20 mouse cellular contexts compared by ENCODE assay signal in genomic region chr13:46023187-46023586, GRCm38 (mm10). TPM values are rescaled to one million over a fixed set of nuclear protein-coding genes. Genes with fewer than 3 reads are reported as not detected.
A peak's percentile ranks its signal among the peaks of the same experiment; 100 is the strongest.
DNase-seq lines count a peak whose midpoint lies in the region; ATAC-seq and TF ChIP-seq lines count a peak whose summit lies in the region.
"Had no signal": no experiment of that assay in that cellular context is flagged by ENCODE, and none has a peak within 500 bp of the region (broad histone marks: within the 10 kb centered on the region; RNA-seq: fewer than 3 reads in every experiment).

No protein-coding gene starts in this region.

- peak in 1 of 2 experiments; percentile 37; a peak in 1 of 4 replicates for TF ChIP-seq EP300 in MEL (IDR thresholded peaks at IDR 0.05; ENCODE audit: low read depth in 1 of 2, low read length in 2 of 2)

- 0 out of 2 replicates have a peak, but pooled peaks have one; percentile 26 for ATAC-seq in forebrain, embryonic 14.5 days
- ATAC-seq in forebrain, embryonic 11.5 days (replicated peaks; ENCODE audit: low FRiP score): no peak
- no peak for ATAC-seq in liver, embryonic 11.5 days (replicated peaks; ENCODE audit: low FRiP score)
- no peak for ATAC-seq in granulocyte monocyte progenitor cell, adult 5-6 weeks (replicated peaks; ENCODE audit: poor library complexity, severe bottlenecking)
- ATAC-seq: activated CD4-positive, CD25-positive, alpha-beta regulatory T cell, adult 4 months had no signal

- 24% methylated on average over 5 of the region's 5 CpGs for WGBS in forebrain, embryonic 14.5 days
- WGBS in forebrain, embryonic 11.5 days: 51% methylated on average over 5 of the region's 5 CpGs
- 33% methylated on average over 5 of the region's 5 CpGs for WGBS in liver, adult 2 months
- WGBS in liver, embryonic 11.5 days: 41% methylated on average over 5 of the region's 5 CpGs

- no peaks in the 10 kb centered on the region for H3K36me3 ChIP-seq in forebrain, embryonic 14.5 days (ENCODE audit: control insufficient read depth, insufficient read depth, low read length)
- no peaks in the 10 kb centered on the region for H3K36me3 ChIP-seq in forebrain, embryonic 11.5 days (ENCODE audit: control insufficient read depth, insufficient read depth, low read length)
- no peaks in the 10 kb centered on the region for H3K36me3 ChIP-seq in liver, adult 2 months (ENCODE audit: control insufficient read depth, insufficient read depth, low read length)
- no peaks in the 10 kb centered on the region for H3K36me3 ChIP-seq in liver, embryonic 11.5 days (ENCODE audit: control insufficient read depth, insufficient read depth, low read length)
- H3K36me3 ChIP-seq in MEL (ENCODE audit: control insufficient read depth in 1 of 2, insufficient read depth in 2 of 2, low read length in 2 of 2): peaks cover 0 to 13% of the 10 kb centered on the region in 2 experiments; a peak in 2 of 4 replicates
- H3K36me3 ChIP-seq: embryonic facial prominence, embryonic 12.5 days; heart, embryonic 12.5 days; midbrain, embryonic 12.5 days had no signal

- TF ChIP-seq RAD21 in MEL (IDR thresholded peaks at IDR 0.05; ENCODE audit: low read depth, low read length): no peak

- peaks cover 17% of the 10 kb centered on the region for H3K4me1 ChIP-seq in forebrain, embryonic 14.5 days (ENCODE audit: control insufficient read depth, insufficient read depth, low read length)
- H3K4me1 ChIP-seq in forebrain, embryonic 11.5 days (replicated peaks; ENCODE audit: control insufficient read depth, insufficient read depth, low read length): 0 out of 2 replicates have a peak, but pooled peaks cover 3% of the 10 kb centered on the region
- H3K4me1 ChIP-seq in liver, adult 2 months (ENCODE audit: control insufficient read depth, insufficient read depth, low read length): peaks cover 23% of the 10 kb centered on the region
- H3K4me1 ChIP-seq in liver, embryonic 11.5 days (replicated peaks; ENCODE audit: control insufficient read depth, insufficient read depth, low read length): peaks cover 6% of the 10 kb centered on the region; the same call in 1 of the 2 replicates
- H3K4me1 ChIP-seq in MEL (ENCODE audit: control insufficient read depth in 1 of 2, insufficient read depth in 2 of 2, low read length in 2 of 2): peaks cover 5 to 32% of the 10 kb centered on the region in 2 experiments; a peak in 3 of 4 replicates

- no peak for DNase-seq in forebrain, embryonic 14.5 days (ENCODE audit: low spot score)
- DNase-seq in forebrain, embryonic 11.5 days (ENCODE audit: low spot score): no peak
- DNase-seq in liver, adult 2 months (ENCODE audit: extremely low read depth, low read depth, low spot score): peak; percentile 28
- no peak for DNase-seq in liver, embryonic 11.5 days (ENCODE audit: low spot score)
- peak; percentile 81 for DNase-seq in MEL (ENCODE audit: low read depth, low spot score)
- peak; percentile 65 for DNase-seq in brain, embryonic 14.5 days (ENCODE audit: low read depth)
- DNase-seq in left cerebral cortex, adult 18-20 months (ENCODE audit: low spot score in 2 of 2): no peak
- DNase-seq: cerebellum, postnatal 25 days; gastrocnemius, postnatal 14 days; heart, postnatal 4 days; layer of hippocampus, adult 9-11 months; right cerebral cortex, postnatal 14 days; thymus, postnatal 25 days had no signal

- H3K4me2 ChIP-seq in forebrain, embryonic 14.5 days (ENCODE audit: low read length): no peak overlapping the region
- no peak overlapping the region for H3K4me2 ChIP-seq in forebrain, embryonic 11.5 days (ENCODE audit: low read depth, low read length, severe bottlenecking)
- no peak overlapping the region for H3K4me2 ChIP-seq in liver, embryonic 11.5 days
- H3K4me2 ChIP-seq: embryonic facial prominence, embryonic 12.5 days; heart, embryonic 12.5 days; midbrain, embryonic 12.5 days had no signal

- H3K79me2 ChIP-seq in liver, adult 2 months (ENCODE audit: control insufficient read depth, insufficient read depth, low read length): no peaks in the 10 kb centered on the region
- no peaks in the 10 kb centered on the region for H3K79me2 ChIP-seq in MEL (ENCODE audit: control insufficient read depth, insufficient read depth, low read length, poor library complexity)

- 0 out of 2 replicates have a peak overlapping the region, but pooled peaks have one; percentile 21 for H3K27ac ChIP-seq in forebrain, embryonic 14.5 days (ENCODE audit: low read depth, low read length)
- no peak overlapping the region for H3K27ac ChIP-seq in forebrain, embryonic 11.5 days (ENCODE audit: low read depth, low read length)
- no peak overlapping the region for H3K27ac ChIP-seq in liver, adult 2 months (replicated peaks; ENCODE audit: insufficient read depth, low read depth, low read length)
- H3K27ac ChIP-seq in liver, embryonic 11.5 days (ENCODE audit: low read depth, low read length): no peak overlapping the region
- peak overlapping the region; percentile 51; the same call in 1 of the 2 replicates for H3K27ac ChIP-seq in MEL (ENCODE audit: control insufficient read depth, low read depth, low read length)
- H3K27ac ChIP-seq: embryonic facial prominence, embryonic 12.5 days; liver, embryonic 14.5 days; midbrain, embryonic 12.5 days had no signal

- H3K9me3 ChIP-seq in forebrain, embryonic 14.5 days (replicated peaks; ENCODE audit: control insufficient read depth, low read length): no peaks in the 10 kb centered on the region
- no peaks in the 10 kb centered on the region for H3K9me3 ChIP-seq in forebrain, embryonic 11.5 days (ENCODE audit: control insufficient read depth, low read length)
- no peaks in the 10 kb centered on the region for H3K9me3 ChIP-seq in liver, embryonic 11.5 days (ENCODE audit: control insufficient read depth, low read length)
- H3K9me3 ChIP-seq in MEL (replicated peaks; ENCODE audit: insufficient read depth, low read length): no peaks in the 10 kb centered on the region
- H3K9me3 ChIP-seq: embryonic facial prominence, embryonic 12.5 days; heart, embryonic 12.5 days had no signal

- no peaks in the 10 kb centered on the region for H3K27me3 ChIP-seq in forebrain, embryonic 14.5 days (replicated peaks; ENCODE audit: control insufficient read depth, insufficient read depth, low read length)
- H3K27me3 ChIP-seq in forebrain, embryonic 11.5 days (ENCODE audit: control insufficient read depth, insufficient read depth, low read length): no peaks in the 10 kb centered on the region
- no peaks in the 10 kb centered on the region for H3K27me3 ChIP-seq in liver, adult 2 months (ENCODE audit: control insufficient read depth, insufficient read depth, low read length)
- no peaks in the 10 kb centered on the region for H3K27me3 ChIP-seq in liver, embryonic 11.5 days (replicated peaks; ENCODE audit: control insufficient read depth, insufficient read depth, low read length)
- no peaks in the 10 kb centered on the region; a peak in 1 of 4 replicates for H3K27me3 ChIP-seq in MEL (ENCODE audit: control insufficient read depth in 1 of 2, insufficient read depth in 2 of 2, low read length in 2 of 2)
- H3K27me3 ChIP-seq: embryonic facial prominence, embryonic 12.5 days; heart, embryonic 12.5 days had no signal

- no peak for TF ChIP-seq CTCF in liver, adult 2 months (IDR thresholded peaks at IDR 0.05; ENCODE audit: low read depth, low read length)
- no peak for TF ChIP-seq CTCF in MEL (IDR thresholded peaks at IDR 0.05 in 2 of 3, conservative IDR thresholded peaks at IDR 0.05 in 1 of 3; ENCODE audit: control insufficient read depth in 1 of 3, insufficient read depth in 1 of 3, low read depth in 2 of 3, low read length in 3 of 3, poor library complexity in 1 of 3, severe bottlenecking in 1 of 3)
- no peak for TF ChIP-seq CTCF in brain, embryonic 14.5 days (IDR thresholded peaks at IDR 0.05; ENCODE audit: borderline replicate concordance, extremely low read depth, insufficient read depth, insufficient read length)

- H3K9ac ChIP-seq in forebrain, embryonic 14.5 days (ENCODE audit: low read length): no peak overlapping the region
- H3K9ac ChIP-seq in forebrain, embryonic 11.5 days (ENCODE audit: low read length): no peak overlapping the region
- no peak overlapping the region for H3K9ac ChIP-seq in liver, adult 2 months (ENCODE audit: low read depth, low read length)
- no peak overlapping the region for H3K9ac ChIP-seq in liver, embryonic 11.5 days (ENCODE audit: low read depth, low read length)
- H3K9ac ChIP-seq in MEL (ENCODE audit: control insufficient read depth, low read depth, low read length, poor library complexity, severe bottlenecking): 0 out of 2 replicates have a peak overlapping the region, but pooled peaks have one; percentile 3
- H3K9ac ChIP-seq: embryonic facial prominence, embryonic 12.5 days; heart, embryonic 12.5 days; liver, embryonic 14.5 days; midbrain, embryonic 12.5 days had no signal

- H3K4me3 ChIP-seq in forebrain, embryonic 14.5 days (ENCODE audit: low read depth, low read length): no peak overlapping the region
- no peak overlapping the region for H3K4me3 ChIP-seq in forebrain, embryonic 11.5 days (ENCODE audit: low read depth, low read length)
- H3K4me3 ChIP-seq in liver, adult 2 months (ENCODE audit: insufficient read depth, low read depth, low read length): no peak overlapping the region
- no peak overlapping the region for H3K4me3 ChIP-seq in liver, embryonic 11.5 days (ENCODE audit: low read depth, low read length)
- H3K4me3 ChIP-seq in MEL (ENCODE audit: control insufficient read depth in 1 of 2, insufficient read depth in 1 of 2, low read depth in 2 of 2, low read length in 2 of 2): peak overlapping the region; percentile 5 to 23; a peak in 3 of 4 replicates
- H3K4me3 ChIP-seq: embryonic facial prominence, embryonic 12.5 days; heart, embryonic 12.5 days; midbrain, embryonic 12.5 days; myocyte had no signal

- no peak for TF ChIP-seq POLR2A in liver, adult 2 months (IDR thresholded peaks at IDR 0.05; ENCODE audit: extremely low read depth, insufficient read depth, low read length)
- no peak for TF ChIP-seq POLR2A in MEL (IDR thresholded peaks at IDR 0.05; ENCODE audit: control insufficient read depth in 1 of 2, insufficient read depth in 1 of 2, low read depth in 1 of 2, low read length in 2 of 2, poor library complexity in 1 of 2)
- no peak for TF ChIP-seq POLR2A in brain, embryonic 14.5 days (IDR thresholded peaks at IDR 0.05; ENCODE audit: borderline replicate concordance, extremely low read depth, insufficient read depth, insufficient read length, poor library complexity, severe bottlenecking)

RNA-seq across cellular contexts. Expression of gene Atxn1, which starts 58.4 kb away (rescaled TPM):
- 4.3 and 6.6 TPM in 2 replicates for polyA plus RNA-seq in forebrain, embryonic 14.5 days (2014; fragmentation: Nextera tagmentation; extraction: Ambion mirVana)
- 2.2 and 3.3 TPM in 2 replicates for polyA plus RNA-seq in forebrain, embryonic 11.5 days (2014; fragmentation: Nextera tagmentation; extraction: Ambion mirVana)
- total RNA-seq in liver, adult 2 months (2014; rRNA removed): 7.8 and 8.7 TPM in 2 replicates
- 7.7 and 8.3 TPM in 2 replicates for polyA plus RNA-seq in liver, adult 2 months (2012; rRNA removed)
- polyA plus RNA-seq in liver, embryonic 11.5 days (2014; fragmentation: Nextera tagmentation; extraction: Ambion mirVana): 1.6 and 2.3 TPM in 2 replicates
- 0.39 and 0.98 TPM in 2 replicates for total RNA-seq in MEL (2012; rRNA removed)
- 1 to 10 TPM in 1 of 2 experiments, not detected in 1; 1.1 TPM for polyA plus RNA-seq in MEL (2012; ENCODE audit: insufficient read depth in 1 of 2, insufficient read length in 2 of 2, low read depth in 1 of 2, low replicate concordance in 2 of 2, missing spikeins in 1 of 2)
- 9.2 and 11.0 TPM in 2 replicates for polyA plus RNA-seq in brain, embryonic 14.5 days (2012; rRNA removed)
- total RNA-seq in left cerebral cortex, adult 18-20 months (2021): 100 to 1,000 TPM; 167 to 176 TPM
- total RNA-seq in granulocyte monocyte progenitor cell, adult 5-6 weeks (2014; fragmentation: Nextera tagmentation): 26.9 and 35.7 TPM in 2 replicates
- 6.0 and 11.9 TPM in 2 replicates for total RNA-seq in granulocyte monocyte progenitor cell, adult 5-6 weeks (2017)

Comparison
In these comparisons a context has a peak if more than half of its experiments do, and no peak if none do; other contexts are left out.
1. DNase-seq: peak in liver, adult 2 months (single experiment), MEL (single experiment) and brain, embryonic 14.5 days (single experiment); none in forebrain, embryonic 14.5 days (single experiment), forebrain, embryonic 11.5 days (single experiment), liver, embryonic 11.5 days (single experiment) and left cerebral cortex, adult 18-20 months (0 of 2).
2. H3K27ac ChIP-seq: peak in forebrain, embryonic 14.5 days (single experiment) and MEL (single experiment); none in forebrain, embryonic 11.5 days (single experiment), liver, adult 2 months (single experiment) and liver, embryonic 11.5 days (single experiment).
3. H3K4me3 ChIP-seq: peak in MEL (2 of 2); none in forebrain, embryonic 14.5 days (single experiment), forebrain, embryonic 11.5 days (single experiment), liver, adult 2 months (single experiment) and liver, embryonic 11.5 days (single experiment).